Mouse (Mus musculus) thymus, adult 18-20 months (tissue): ENCODE results near the gene Tnnc2.
A peak's percentile ranks its signal among the peaks of the same experiment; 100 is the strongest.

Experiments
- DNase-seq, 2 experiments: peaks; one replicate each; pipeline ENCODE4 v3.0.0; 2022; ENCODE audit warnings: mixed read lengths in 2 of 2

Gene Tnnc2

GRCm38 (mm10) chr2:164794293-164794692 is 14.5 kb upstream of the Tnnc2 start:
- peak; percentile 21 to 52 for DNase-seq

- DNase-seq, result no peak
These were observed 14.0 kb upstream of the Tnnc2 start for GRCm38 (mm10) chr2:164793772-164794171.

DNA sequence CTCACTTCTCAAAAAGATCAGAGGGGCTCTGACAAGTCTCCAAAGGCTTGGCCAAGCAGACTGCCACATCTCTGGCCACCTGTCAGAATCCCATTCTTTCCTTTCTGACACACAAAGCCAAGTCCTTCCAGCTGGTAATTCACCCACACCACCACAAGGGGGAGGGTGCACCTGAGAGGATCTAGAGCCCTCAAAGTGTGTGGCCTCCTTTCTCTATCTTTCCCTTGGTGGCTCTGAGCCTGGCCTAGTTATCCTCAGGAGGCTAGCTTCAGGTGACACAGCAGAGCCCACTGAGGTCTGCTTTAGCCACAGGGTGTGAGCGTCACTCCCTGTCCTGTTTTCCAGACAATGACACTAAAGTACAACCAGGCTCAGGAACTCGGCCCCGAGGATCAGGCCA is 13.5 kb upstream of the Tnnc2 start:
- DNase-seq, result peak; percentile 27 to 35

GRCm38 (mm10) chr2:164792400-164793190 is 12.8 kb upstream of the Tnnc2 start:
- DNase-seq, result no peak

DNA sequence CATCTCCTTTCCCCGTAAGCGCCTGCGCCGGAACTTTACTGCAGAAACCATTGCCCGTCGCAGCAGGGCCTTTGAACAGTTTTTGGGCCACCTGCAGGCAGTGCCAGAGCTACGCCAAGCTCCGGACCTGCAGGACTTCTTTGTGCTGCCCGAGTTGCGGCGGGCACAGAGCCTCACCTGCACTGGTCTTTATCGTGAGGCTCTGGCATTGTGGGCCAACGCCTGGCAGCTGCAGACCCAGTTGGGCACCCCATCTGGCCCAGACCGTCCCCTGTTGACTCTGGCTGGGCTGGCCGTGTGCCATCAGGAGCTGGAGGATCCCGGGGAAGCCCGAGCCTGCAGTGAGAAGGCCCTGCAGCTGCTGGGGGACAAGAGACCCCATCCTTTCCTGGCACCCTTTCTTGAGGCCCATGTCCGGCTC is 12.1 kb upstream of the Tnnc2 start:
- DNase-seq, result no peak

DNA sequence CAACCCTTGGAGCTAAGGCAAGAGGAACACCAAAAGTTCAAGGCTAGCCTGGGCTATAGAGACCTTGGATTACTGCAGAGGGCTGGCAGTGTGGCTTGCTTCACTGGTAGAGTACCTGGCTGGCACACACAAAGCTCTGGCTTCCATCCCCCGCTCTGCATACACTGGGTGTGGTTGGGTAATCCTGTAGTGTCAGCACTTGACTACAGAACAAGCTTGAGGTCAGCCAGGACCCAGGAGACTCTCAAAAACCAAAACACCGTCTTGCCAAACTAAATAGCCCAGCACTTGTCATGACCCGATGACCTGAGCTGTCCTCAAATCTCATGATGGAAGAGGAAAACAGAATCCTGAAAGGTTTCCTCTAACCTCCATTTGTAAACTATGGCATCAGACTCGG is 10.7 kb upstream of the Tnnc2 start:
- no peak for DNase-seq

GRCm38 (mm10) chr2:164788411-164788810 is 8.6 kb upstream of the Tnnc2 start:
- no peak for DNase-seq

- DNase-seq, result no peak
These were observed 8.0 kb upstream of the Tnnc2 start for GRCm38 (mm10) chr2:164787779-164788178.

DNA sequence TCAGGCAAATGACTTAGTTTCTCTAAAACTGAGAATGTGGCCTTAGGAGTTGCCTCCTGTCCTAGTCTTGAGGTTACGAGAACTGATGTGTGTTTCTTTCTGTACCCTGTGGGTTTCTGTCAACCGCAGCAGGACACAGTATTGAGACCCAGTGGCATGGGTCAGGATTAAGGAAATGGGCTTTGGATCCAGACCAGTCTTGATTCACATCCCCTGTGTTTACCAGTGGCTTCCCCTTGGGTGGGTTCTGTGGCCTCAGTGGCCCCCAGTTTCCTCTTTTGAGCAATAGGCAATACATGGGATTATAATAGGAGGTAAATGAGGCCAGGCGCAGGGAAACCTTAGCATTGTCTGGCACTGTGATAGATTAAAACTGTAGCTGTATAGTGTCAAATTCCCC is 7.3 kb upstream of the Tnnc2 start:
- no peak for DNase-seq

DNA sequence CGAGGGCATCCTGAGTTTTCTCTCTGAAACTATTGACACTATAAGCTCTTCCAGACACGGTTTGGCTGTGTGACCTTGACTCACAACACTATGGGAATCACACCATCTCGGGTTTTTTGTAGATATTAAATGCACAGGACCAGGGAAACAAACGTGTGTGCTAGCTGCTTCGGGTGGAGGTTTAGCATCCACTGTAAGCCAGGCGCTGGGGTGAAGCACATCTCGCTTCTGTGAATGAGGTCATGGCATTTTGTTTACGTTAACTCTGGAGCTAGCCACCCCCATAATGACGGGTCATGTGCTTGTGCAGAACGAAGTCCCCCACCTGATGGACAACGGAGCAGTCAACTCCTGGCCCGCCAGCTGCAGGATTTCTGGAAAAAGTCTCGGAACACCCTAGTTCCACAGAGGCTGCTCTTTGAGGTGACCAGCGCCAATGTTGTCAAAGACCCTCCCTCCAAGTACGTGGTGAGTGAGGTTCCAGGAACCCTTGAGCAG is 6.7 kb upstream of the Tnnc2 start:
- peak in 1 of 2 experiments; percentile 7 for DNase-seq

DNA sequence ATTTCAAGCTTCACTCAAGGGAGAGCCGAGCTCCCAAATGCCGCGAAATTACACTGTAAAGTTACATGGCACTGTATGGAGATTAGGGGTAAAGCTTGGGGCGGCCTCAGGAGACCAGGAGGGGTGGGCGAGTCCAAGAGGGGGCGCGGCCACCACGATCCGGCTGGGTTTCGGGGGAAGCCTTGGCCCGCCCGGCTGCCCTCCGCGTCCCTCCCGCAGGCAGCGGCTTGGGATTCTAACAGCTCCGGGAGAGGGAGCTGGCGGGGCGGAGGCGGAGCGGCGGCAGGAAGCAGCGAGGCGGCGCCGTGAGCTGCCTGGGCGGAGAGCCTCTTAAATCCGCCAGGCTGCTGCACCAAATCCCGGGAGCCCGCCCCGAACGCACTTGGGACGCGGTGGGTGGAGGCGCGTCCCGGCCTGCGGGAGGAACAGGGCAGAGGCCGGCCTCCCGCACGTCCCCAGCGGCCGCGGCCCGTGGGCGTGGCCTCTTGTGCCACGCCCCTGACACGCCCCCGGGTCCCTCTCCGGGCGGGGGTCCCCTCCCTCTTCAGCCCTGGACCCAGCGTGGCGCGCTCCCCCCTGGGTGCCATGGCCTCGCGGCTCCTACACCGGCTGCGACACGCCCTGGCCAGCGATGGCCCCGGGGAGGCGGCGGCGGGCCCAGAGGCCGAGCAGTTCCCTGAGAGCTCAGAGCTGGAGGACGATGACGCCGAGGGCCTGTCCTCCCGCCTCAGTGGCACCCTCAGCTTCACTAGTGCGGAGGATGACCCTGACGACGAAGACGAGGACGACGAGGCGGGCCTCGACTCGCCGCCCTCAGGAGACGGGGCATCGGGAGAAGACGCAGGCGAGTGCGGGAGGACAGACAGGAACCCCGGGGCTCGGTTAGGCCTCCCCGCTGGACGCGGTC is 6.0 kb upstream of the Tnnc2 start, which contains the start of gene Snx21:
Snx21 (plus strand) TSS at position 343 of the 907 bp plus-strand sequence.
- peak; percentile 54 to 62 for DNase-seq

DNA sequence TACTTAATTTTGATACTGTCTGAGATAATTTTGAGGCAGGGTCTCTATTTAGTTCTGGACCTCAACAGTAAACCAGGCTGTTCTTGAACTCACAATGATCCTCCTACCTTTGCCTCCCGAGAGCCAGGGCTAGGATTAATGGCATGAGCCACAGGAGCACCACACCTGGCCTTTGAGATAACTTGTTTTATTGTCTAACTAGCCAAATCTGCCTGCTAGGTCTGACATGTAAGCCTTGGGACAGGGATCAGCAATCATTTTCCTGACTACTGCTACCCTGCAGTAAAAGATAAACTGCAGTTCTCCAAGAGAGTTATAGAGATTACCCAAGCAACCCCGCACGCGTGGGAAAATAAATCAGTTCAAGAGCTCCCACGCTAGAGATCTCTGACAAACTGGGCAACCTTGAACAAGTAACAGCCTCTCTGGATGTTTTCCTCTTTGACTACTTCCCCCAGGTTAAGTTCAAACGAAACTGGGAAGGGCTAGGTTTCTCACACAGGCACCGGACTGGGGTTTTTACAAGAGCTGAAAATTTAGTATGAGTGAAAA is 5.2 kb upstream of the Tnnc2 start:
- DNase-seq, result no peak

DNA sequence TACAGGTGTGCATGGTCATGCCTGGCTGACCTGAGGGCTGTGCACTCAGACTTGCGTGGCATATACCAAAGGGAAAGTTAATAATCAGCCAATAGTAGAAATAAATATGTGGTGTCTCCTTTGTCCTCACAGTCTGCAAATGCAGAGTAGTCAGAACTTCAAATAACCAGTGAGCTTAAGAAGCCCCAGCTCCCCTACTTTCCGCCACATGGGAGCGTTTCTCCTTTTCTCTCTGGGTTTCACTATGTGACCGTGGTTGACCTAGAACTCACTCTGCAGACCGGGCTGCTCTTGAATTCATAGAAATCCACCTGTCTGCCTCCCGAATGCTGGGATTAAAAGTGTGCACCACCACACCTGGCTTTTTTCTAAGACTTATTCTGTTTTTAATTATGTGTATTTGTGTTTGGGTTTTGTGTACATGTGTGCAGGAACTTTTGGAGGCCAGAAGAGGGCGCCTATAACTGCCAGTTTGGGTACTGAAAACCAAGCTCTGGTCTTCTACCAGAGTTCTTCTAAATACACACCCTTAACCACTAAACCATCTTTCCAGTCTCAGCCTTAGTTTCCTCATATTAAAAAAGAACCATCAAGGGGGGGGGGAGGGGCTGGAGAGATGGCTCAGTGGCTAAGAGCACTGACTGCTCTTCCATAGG is 4.3 kb upstream of the Tnnc2 start:
- no peak for DNase-seq

GRCm38 (mm10) chr2:164781876-164782275 is 2.1 kb upstream of the Tnnc2 start:
- DNase-seq, result no peak

GRCm38 (mm10) chr2:164778809-164779208 is 958 bp downstream of the Tnnc2 start:
- DNase-seq, result no peak

GRCm38 (mm10) chr2:164778015-164778287 is 1.8 kb downstream of the Tnnc2 start:
- no peak for DNase-seq

DNA sequence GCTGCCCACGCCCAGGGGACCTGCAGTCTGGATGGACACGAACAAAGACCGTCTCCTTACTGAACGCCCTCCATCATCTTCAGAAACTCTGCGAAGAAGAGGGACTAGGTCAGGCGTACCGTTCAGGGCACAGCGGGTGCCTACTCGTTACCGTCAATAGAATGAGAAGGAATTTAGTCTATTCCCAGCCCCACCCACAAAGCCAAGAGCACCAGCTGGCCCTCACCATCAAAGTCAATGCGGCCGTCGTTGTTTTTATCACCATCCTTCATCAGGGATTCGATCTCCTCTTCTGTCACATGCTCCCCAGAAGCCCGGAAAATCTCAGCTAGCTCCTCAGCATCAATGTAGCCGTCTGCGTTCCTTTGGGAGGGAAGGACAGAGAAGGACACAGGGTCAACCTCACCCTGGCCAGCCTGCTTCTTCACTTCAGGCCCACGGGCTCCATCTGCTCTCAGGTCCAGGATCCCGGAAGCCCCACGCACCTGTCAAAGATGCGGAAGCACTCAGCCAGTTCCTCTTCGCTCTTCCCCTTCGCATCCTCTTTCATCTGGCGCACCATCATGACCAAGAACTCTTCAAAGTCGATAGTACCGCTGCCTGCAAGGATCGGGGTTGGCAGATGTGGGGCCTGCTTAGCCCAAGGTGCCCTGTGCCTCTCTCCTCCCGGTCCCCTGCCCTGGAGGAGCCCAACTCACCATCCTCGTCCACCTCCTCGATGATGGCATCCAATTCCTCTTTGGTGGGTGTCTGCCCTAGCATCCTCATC is 2.3 kb downstream of the Tnnc2 start:
- no peak for DNase-seq

GRCm38 (mm10) chr2:164776801-164777200 is 3.0 kb downstream of the Tnnc2 start:
- no peak for DNase-seq

DNA sequence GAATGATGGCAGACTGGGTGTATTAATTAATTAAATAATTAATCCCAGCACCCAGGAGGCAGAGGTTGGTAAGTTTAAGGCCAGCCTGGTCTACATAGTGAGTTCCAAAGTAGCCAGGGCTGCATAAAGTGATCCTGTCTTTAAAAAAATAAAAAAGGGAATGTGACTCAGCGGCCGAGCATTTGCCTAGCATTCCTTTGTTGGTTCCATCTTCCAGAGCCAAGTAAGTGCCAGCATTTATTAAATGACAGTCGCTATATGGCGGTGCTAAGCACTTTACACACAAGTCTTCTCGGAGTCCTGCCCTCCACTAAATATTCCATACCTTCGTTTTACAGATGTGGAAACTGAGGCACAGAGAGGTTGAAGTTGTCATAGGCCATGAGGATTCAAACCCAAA is 3.6 kb downstream of the Tnnc2 start:
- DNase-seq, result no peak

DNA sequence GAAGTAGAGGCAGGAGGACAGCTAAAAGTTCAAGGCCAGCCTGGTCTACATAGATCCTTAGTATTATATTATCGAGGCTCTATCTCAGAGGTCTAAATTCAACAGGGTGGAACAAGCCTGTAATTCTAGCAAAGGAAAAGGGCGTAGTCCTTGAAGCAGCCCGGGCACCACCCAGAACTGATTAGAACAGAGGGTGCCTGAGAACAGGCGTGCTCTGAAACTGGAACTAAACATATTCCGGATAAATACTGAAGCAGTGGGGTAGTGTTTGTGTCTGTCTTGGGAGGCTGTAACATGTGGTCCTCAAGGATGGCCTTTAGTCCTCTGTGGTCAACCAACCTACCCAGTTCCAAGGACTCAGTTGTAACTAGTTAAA is 5.8 kb downstream of the Tnnc2 start:
- DNase-seq, result no peak

- no peak for DNase-seq
These were observed 6.4 kb downstream of the Tnnc2 start for GRCm38 (mm10) chr2:164773229-164773988.

DNA sequence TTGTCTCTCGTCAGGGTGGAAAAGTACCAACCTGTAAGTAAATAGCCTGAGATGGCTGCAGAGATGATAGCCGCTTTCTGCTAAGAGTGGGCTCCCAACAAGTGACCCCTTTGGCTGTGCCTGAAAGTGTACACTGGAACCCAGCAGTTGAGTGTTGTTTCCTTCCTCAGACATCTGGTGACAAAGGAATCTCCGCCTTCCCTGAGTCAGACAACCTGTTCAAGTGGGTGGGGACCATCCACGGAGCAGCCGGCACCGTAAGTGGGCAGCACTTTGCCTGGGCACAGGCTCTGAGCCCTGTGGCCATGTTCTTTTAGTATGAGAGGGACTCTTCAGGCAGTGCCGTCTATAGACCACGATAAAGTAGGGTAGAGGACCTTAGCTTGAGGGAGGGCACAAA is 8.6 kb downstream of the Tnnc2 start:
- no peak for DNase-seq
